Mouse (Mus musculus): ENCODE results near the gene Ctsq. TPM values are rescaled to one million over a fixed set of nuclear protein-coding genes. Genes with fewer than 3 reads are reported as not detected.
"Not testable (repeated sequence)": the region's sequence is repeated elsewhere in the genome, so short reads cannot be mapped to it uniquely, and the experiment has no call there.

The Ctsq gene
- not detected in 2 replicates for polyA plus RNA-seq (2015; fragmentation: Nextera tagmentation; extraction: Ambion mirVana)

GRCm38 (mm10) chr13:61040531-61040930, at the start of gene Ctsq:
Gene Ctsq (minus strand): TSS chr13:61040631.
- Histone ChIP-seq H3K9ac (replicated peaks; ENCODE audit: low read depth, low read length) (no peak within 1 kb of the TSS), H3K4me1 (replicated peaks; ENCODE audit: control insufficient read depth, insufficient read depth, low read length) (no peaks in the 10 kb centered on the region), H3K4me3 (replicated peaks; ENCODE audit: low read length) (no peak within 1 kb of the TSS), H3K36me3 (ENCODE audit: control insufficient read depth, insufficient read depth) (no peaks in the 10 kb centered on the region), H3K27me3 (replicated peaks; ENCODE audit: control insufficient read depth, insufficient read depth, low read length) (no peaks in the 10 kb centered on the region), H3K27ac (ENCODE audit: low read length) (no peak within 1 kb of the TSS), H3K9me3 (ENCODE audit: control insufficient read depth, low read length) (peaks cover 9% of the 10 kb centered on the region), H3K4me2 (ENCODE audit: low read length) (no peak within 1 kb of the TSS)
- no peak for ATAC-seq
- 53% methylated on average over 3 of the region's 3 CpGs for WGBS

GRCm38 (mm10) chr13:61022785-61023184, 17.6 kb downstream of the Ctsq start:
- peaks cover 7% of the 10 kb centered on the region; the same call in 1 of the 2 replicates for H3K9me3 ChIP-seq (ENCODE audit: control insufficient read depth, low read length)
- no peaks in the 10 kb centered on the region for H3K36me3 ChIP-seq (ENCODE audit: control insufficient read depth, insufficient read depth)
- no peak for ATAC-seq
- WGBS, result 93% methylated on average over 3 of the region's 3 CpGs
- H3K27ac ChIP-seq (ENCODE audit: low read length), result no peak overlapping the region
- no peaks in the 10 kb centered on the region for H3K27me3 ChIP-seq (replicated peaks; ENCODE audit: control insufficient read depth, insufficient read depth, low read length)
- no peaks in the 10 kb centered on the region for H3K4me1 ChIP-seq (replicated peaks; ENCODE audit: control insufficient read depth, insufficient read depth, low read length)
- H3K4me2 ChIP-seq (ENCODE audit: low read length), result no peak overlapping the region
- H3K9ac ChIP-seq (replicated peaks; ENCODE audit: low read depth, low read length), result no peak overlapping the region
- H3K4me3 ChIP-seq (replicated peaks; ENCODE audit: low read length), result no peak overlapping the region

GRCm38 (mm10) chr13:61021844-61022243, 18.6 kb downstream of the Ctsq start:
- Histone ChIP-seq H3K27me3 (replicated peaks; ENCODE audit: control insufficient read depth, insufficient read depth, low read length) (no peaks in the 10 kb centered on the region), H3K9me3 (ENCODE audit: control insufficient read depth, low read length) (peaks cover 7% of the 10 kb centered on the region; the same call in 1 of the 2 replicates), H3K27ac (ENCODE audit: low read length) (no peak overlapping the region), H3K4me1 (replicated peaks; ENCODE audit: control insufficient read depth, insufficient read depth, low read length) (no peaks in the 10 kb centered on the region), H3K9ac (replicated peaks; ENCODE audit: low read depth, low read length) (no peak overlapping the region), H3K36me3 (ENCODE audit: control insufficient read depth, insufficient read depth) (no peaks in the 10 kb centered on the region), H3K4me3 (replicated peaks; ENCODE audit: low read length) (no peak overlapping the region), H3K4me2 (ENCODE audit: low read length) (no peak overlapping the region)
- ATAC-seq, result no peak
- WGBS, result 75% methylated on average over 6 of the region's 6 CpGs

GRCm38 (mm10) chr13:61010171-61010570, 30.3 kb downstream of the Ctsq start:
- Histone ChIP-seq H3K4me2 (ENCODE audit: low read length) (no peak overlapping the region), H3K36me3 (ENCODE audit: control insufficient read depth, insufficient read depth) (no peaks in the 10 kb centered on the region), H3K9ac (replicated peaks; ENCODE audit: low read depth, low read length) (no peak overlapping the region), H3K9me3 (ENCODE audit: control insufficient read depth, low read length) (peaks cover 14% of the 10 kb centered on the region; the same call in 1 of the 2 replicates), H3K27me3 (replicated peaks; ENCODE audit: control insufficient read depth, insufficient read depth, low read length) (no peaks in the 10 kb centered on the region), H3K27ac (ENCODE audit: low read length) (no peak overlapping the region), H3K4me3 (replicated peaks; ENCODE audit: low read length) (no peak overlapping the region), H3K4me1 (replicated peaks; ENCODE audit: control insufficient read depth, insufficient read depth, low read length) (no peaks in the 10 kb centered on the region)
- 88% methylated on average over 4 of the region's 4 CpGs for WGBS
- no peak for ATAC-seq

- H3K4me3 ChIP-seq (replicated peaks; ENCODE audit: low read length), result no peak within 1 kb of the TSS
- H3K9ac ChIP-seq (replicated peaks; ENCODE audit: low read depth, low read length), result no peak within 1 kb of the TSS
- 80% methylated on average over 3 of the region's 3 CpGs for WGBS
- no peak for ATAC-seq
- H3K36me3 ChIP-seq (ENCODE audit: control insufficient read depth, insufficient read depth), result no peaks in the 10 kb centered on the region
- peaks cover 7% of the 10 kb centered on the region; the same call in 1 of the 2 replicates for H3K9me3 ChIP-seq (ENCODE audit: control insufficient read depth, low read length)
- no peaks in the 10 kb centered on the region for H3K4me1 ChIP-seq (replicated peaks; ENCODE audit: control insufficient read depth, insufficient read depth, low read length)
- no peaks in the 10 kb centered on the region for H3K27me3 ChIP-seq (replicated peaks; ENCODE audit: control insufficient read depth, insufficient read depth, low read length)
- no peak within 1 kb of the TSS for H3K4me2 ChIP-seq (ENCODE audit: low read length)
- H3K27ac ChIP-seq (ENCODE audit: low read length), result no peak within 1 kb of the TSS
Measured at GRCm38 (mm10) chr13:61005859-61006258, 34.6 kb downstream of the Ctsq start, which contains the start of gene Ctsj. Gene Ctsj (minus strand): TSS chr13:61005959.

- no peaks in the 10 kb centered on the region for H3K27me3 ChIP-seq (replicated peaks; ENCODE audit: control insufficient read depth, insufficient read depth, low read length)
- H3K4me2 ChIP-seq (ENCODE audit: low read length), result no peak overlapping the region
- H3K4me1 ChIP-seq (replicated peaks; ENCODE audit: control insufficient read depth, insufficient read depth, low read length), result no peaks in the 10 kb centered on the region
- WGBS, result 67% methylated on average over 2 of the region's 2 CpGs
- H3K4me3 ChIP-seq (replicated peaks; ENCODE audit: low read length), result no peak overlapping the region
- no peaks in the 10 kb centered on the region for H3K36me3 ChIP-seq (ENCODE audit: control insufficient read depth, insufficient read depth)
- no peak overlapping the region for H3K27ac ChIP-seq (ENCODE audit: low read length)
- H3K9me3 ChIP-seq (ENCODE audit: control insufficient read depth, low read length), result peaks cover 12% of the 10 kb centered on the region; the same call in 1 of the 2 replicates
- H3K9ac ChIP-seq (replicated peaks; ENCODE audit: low read depth, low read length), result no peak overlapping the region
- ATAC-seq, result no peak
Measured at GRCm38 (mm10) chr13:60997600-60997999, 42.8 kb downstream of the Ctsq start.

GRCm38 (mm10) chr13:60986915-60987314, 53.5 kb downstream of the Ctsq start:
- ATAC-seq; H3K27me3 ChIP-seq (replicated peaks; ENCODE audit: control insufficient read depth, insufficient read depth, low read length); H3K4me1 ChIP-seq (replicated peaks; ENCODE audit: control insufficient read depth, insufficient read depth, low read length); H3K27ac ChIP-seq (ENCODE audit: low read length); H3K9me3 ChIP-seq (ENCODE audit: control insufficient read depth, low read length); H3K4me2 ChIP-seq (ENCODE audit: low read length); H3K4me3 ChIP-seq (replicated peaks; ENCODE audit: low read length); H3K36me3 ChIP-seq (ENCODE audit: control insufficient read depth, insufficient read depth); H3K9ac ChIP-seq (replicated peaks; ENCODE audit: low read depth, low read length): not testable (repeated sequence)
- WGBS, result 72% methylated on average over 4 of the region's 5 CpGs

Other genes starting within 250 kb of the Ctsq start
- not detected in 2 replicates for gene Ctsll3, start 237.8 kb downstream of the Ctsq start, polyA plus RNA-seq (2015; fragmentation: Nextera tagmentation; extraction: Ambion mirVana)
- gene 4930486L24Rik, start 176.2 kb downstream of the Ctsq start, polyA plus RNA-seq (2015; fragmentation: Nextera tagmentation; extraction: Ambion mirVana), result not detected in 2 replicates
- not detected in 2 replicates for gene Gm49392, start 143.7 kb downstream of the Ctsq start, polyA plus RNA-seq (2015; fragmentation: Nextera tagmentation; extraction: Ambion mirVana)
- gene Ctla2b, start 143.2 kb downstream of the Ctsq start, polyA plus RNA-seq (2015; fragmentation: Nextera tagmentation; extraction: Ambion mirVana), result 0.30 and 2.4 TPM in 2 replicates
- gene Tpbpb, start 135.8 kb downstream of the Ctsq start, polyA plus RNA-seq (2015; fragmentation: Nextera tagmentation; extraction: Ambion mirVana), result not detected in 2 replicates
- not detected in 2 replicates for gene Gm49393, start 105.0 kb downstream of the Ctsq start, polyA plus RNA-seq (2015; fragmentation: Nextera tagmentation; extraction: Ambion mirVana)
- gene Gm49391, start 104.1 kb downstream of the Ctsq start, polyA plus RNA-seq (2015; fragmentation: Nextera tagmentation; extraction: Ambion mirVana), result 0.36 and 1.2 TPM in 2 replicates
- 13.6 and 15.7 TPM in 2 replicates for gene Ctla2a, start 104.0 kb downstream of the Ctsq start, polyA plus RNA-seq (2015; fragmentation: Nextera tagmentation; extraction: Ambion mirVana)
- not detected in 2 replicates for gene Tpbpa, start 98.6 kb downstream of the Ctsq start, polyA plus RNA-seq (2015; fragmentation: Nextera tagmentation; extraction: Ambion mirVana)
- gene Ctsj, start 34.7 kb downstream of the Ctsq start, polyA plus RNA-seq (2015; fragmentation: Nextera tagmentation; extraction: Ambion mirVana), result not detected in 2 replicates
- not detected in 2 replicates for gene Ctsr, start 123.6 kb upstream of the Ctsq start, polyA plus RNA-seq (2015; fragmentation: Nextera tagmentation; extraction: Ambion mirVana)
- gene Cts6, start 162.8 kb upstream of the Ctsq start, polyA plus RNA-seq (2015; fragmentation: Nextera tagmentation; extraction: Ambion mirVana), result not detected in 2 replicates
- not detected in 2 replicates for gene Cts8, start 214.7 kb upstream of the Ctsq start, polyA plus RNA-seq (2015; fragmentation: Nextera tagmentation; extraction: Ambion mirVana)
- gene Gm49398, start 248.2 kb upstream of the Ctsq start, polyA plus RNA-seq (2015; fragmentation: Nextera tagmentation; extraction: Ambion mirVana), result not detected in 2 replicates

Data from forebrain, embryonic 16.5 days (tissue).